Mouse (Mus musculus): ENCODE measurements at regions not wholly inside any gene's neighbourhood (a gene's known extent, or its start where the extent isn't known, plus 50 kb on each side); places are given as distances from the start of the nearest gene placed in this dataset.

DNA sequence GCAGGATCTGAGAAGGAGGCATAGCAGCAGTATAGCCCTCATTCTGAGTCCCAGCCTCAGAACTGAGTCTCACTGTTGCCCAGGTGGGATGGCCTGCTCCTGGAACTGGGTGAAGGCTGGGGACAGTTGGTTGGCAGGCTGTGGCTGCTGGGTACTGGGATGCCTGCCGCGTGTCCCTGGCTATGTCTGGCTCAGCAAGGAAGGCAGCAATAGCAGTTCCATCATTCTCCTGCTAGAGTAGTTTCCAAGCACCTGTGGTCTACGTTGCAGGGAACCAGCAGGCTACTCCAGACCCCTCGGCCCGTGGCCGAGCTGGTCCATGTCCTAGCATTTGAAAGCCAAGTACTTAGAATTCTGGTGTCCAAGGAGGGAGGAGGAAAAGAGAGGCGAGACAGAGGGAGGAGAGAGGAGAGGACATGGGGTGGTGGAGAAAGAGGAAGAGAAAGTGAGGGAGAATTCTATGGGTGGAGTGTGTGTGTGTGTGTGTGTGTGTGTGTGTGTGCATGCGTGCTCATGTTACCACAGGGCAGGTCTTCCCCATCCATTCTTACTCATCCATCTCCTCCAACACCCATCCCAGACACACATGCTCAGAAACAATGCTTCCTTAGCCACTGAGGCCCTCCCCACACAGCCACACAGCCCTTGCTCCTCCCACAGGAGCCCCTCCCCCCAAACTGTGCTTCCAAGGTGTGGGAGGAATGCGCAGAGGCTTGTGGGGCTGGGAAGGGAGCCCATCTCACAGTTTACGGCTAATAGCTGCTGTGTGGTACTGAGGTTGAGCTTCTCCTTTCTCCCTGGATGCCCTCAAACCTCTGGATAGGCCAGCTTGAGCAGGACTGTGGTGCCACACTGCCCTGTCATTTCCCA, 55.3 kb upstream of the Hdac4 start:
- no peak overlapping the region for H3K9ac ChIP-seq (replicated peaks; ENCODE audit: low read depth, low read length)
- H3K9me3 ChIP-seq (replicated peaks; ENCODE audit: control insufficient read depth, low read length) = no peaks in the 10 kb centered on the region
- H3K36me3 ChIP-seq (replicated peaks; ENCODE audit: control insufficient read depth, insufficient read depth, low read length) = no peaks in the 10 kb centered on the region
- TF ChIP-seq CTCF (IDR thresholded peaks at IDR 0.05; ENCODE audit: low read depth) (no peak), EP300 (IDR thresholded peaks at IDR 0.05; ENCODE audit: low read depth) (no peak)
- no peak for DNase-seq (ENCODE audit: low spot score)
- H3K4me2 ChIP-seq (ENCODE audit: low read depth, low read length) = no peak overlapping the region
- ATAC-seq (ENCODE audit: insufficient read depth, low read depth) = no peak
- no peak overlapping the region for H3K27ac ChIP-seq (ENCODE audit: low read depth)
- H3K4me1 ChIP-seq (ENCODE audit: control insufficient read depth, insufficient read depth) = no peaks in the 10 kb centered on the region
- H3K4me3 ChIP-seq (ENCODE audit: low read depth, low read length) = no peak overlapping the region
- WGBS = 82% methylated on average over 9 of the region's 10 CpGs
- no peaks in the 10 kb centered on the region for H3K27me3 ChIP-seq (ENCODE audit: control insufficient read depth, insufficient read depth, low read length)

Data from heart, postnatal 0 days (tissue).